Mouse (Mus musculus): Measurements from ENCODE around the gene Tmem171. TPM values are rescaled to one million over a fixed set of nuclear protein-coding genes. Genes with fewer than 3 reads are reported as not detected.
A peak's percentile ranks its signal among the peaks of the same experiment; 100 is the strongest.

The Tmem171 gene
- 10 to 100 TPM in 1 of 2 experiments, 1 to 10 TPM in 1; 5.8 to 10.2 TPM for total RNA-seq (2021)
- long read RNA-seq, experiment 1, transcript Tmem171-201 (4 exons, 1,161 nt) = major isoform, 5 of 11 reads
- long read RNA-seq, experiment 1, partial matches to known transcripts = 1 of 11 reads
- long read RNA-seq, experiment 1, other reads (novel, unspliced or antisense) = 5 of 11 reads
- long read RNA-seq, experiment 2, partial matches to known transcripts = 1 of 6 reads
- long read RNA-seq, experiment 2, other reads (novel, unspliced or antisense) = 2 of 6 reads

- DNase-seq = peak; percentile 17 to 34
Measured at GRCm38 (mm10) chr13:98694773-98695314, at the start of gene Tmem171. TSS of gene Tmem171 (minus strand) at chr13:98694834.

- DNase-seq = no peak
Measured at GRCm38 (mm10) chr13:98743829-98744228, 49.2 kb upstream of the Tmem171 start.

GRCm38 (mm10) chr13:98743214-98743613, 48.6 kb upstream of the Tmem171 start:
- DNase-seq = no peak

GRCm38 (mm10) chr13:98738213-98738612, 43.6 kb upstream of the Tmem171 start:
- no peak for DNase-seq

GRCm38 (mm10) chr13:98733292-98733691, 38.7 kb upstream of the Tmem171 start:
- DNase-seq = no peak

GRCm38 (mm10) chr13:98729271-98730062, 34.8 kb upstream of the Tmem171 start:
- no peak for DNase-seq

- DNase-seq = no peak
Measured at GRCm38 (mm10) chr13:98726494-98726893, 31.9 kb upstream of the Tmem171 start.

GRCm38 (mm10) chr13:98723430-98723829, 28.8 kb upstream of the Tmem171 start:
- DNase-seq = no peak

GRCm38 (mm10) chr13:98722296-98722695, 27.7 kb upstream of the Tmem171 start:
- DNase-seq = no peak

GRCm38 (mm10) chr13:98716176-98716575, 21.5 kb upstream of the Tmem171 start:
- no peak for DNase-seq

- DNase-seq = no peak
Measured at GRCm38 (mm10) chr13:98715443-98715990, 20.9 kb upstream of the Tmem171 start.

GRCm38 (mm10) chr13:98710655-98711054, 16.0 kb upstream of the Tmem171 start:
- DNase-seq = no peak

GRCm38 (mm10) chr13:98710236-98710635, 15.6 kb upstream of the Tmem171 start:
- DNase-seq = peak in 1 of 2 experiments; percentile 44

- DNase-seq = no peak
Measured at GRCm38 (mm10) chr13:98705501-98705900, 10.9 kb upstream of the Tmem171 start.

- DNase-seq = no peak
Measured at GRCm38 (mm10) chr13:98703786-98704185, 9.2 kb upstream of the Tmem171 start.

- DNase-seq = no peak
Measured at GRCm38 (mm10) chr13:98702361-98702760, 7.7 kb upstream of the Tmem171 start.

GRCm38 (mm10) chr13:98701309-98701675, 6.7 kb upstream of the Tmem171 start:
- no peak for DNase-seq

- DNase-seq = no peak
Measured at GRCm38 (mm10) chr13:98700661-98701308, 6.2 kb upstream of the Tmem171 start.

- DNase-seq = no peak
Measured at GRCm38 (mm10) chr13:98699982-98700540, 5.4 kb upstream of the Tmem171 start.

- no peak for DNase-seq
Measured at GRCm38 (mm10) chr13:98699051-98699744, 4.6 kb upstream of the Tmem171 start.

- DNase-seq = no peak
Measured at GRCm38 (mm10) chr13:98696716-98697115, 2.1 kb upstream of the Tmem171 start.

- DNase-seq = peak; percentile 78 to 79
Measured at GRCm38 (mm10) chr13:98695546-98695945, 912 bp upstream of the Tmem171 start.
